Mouse (Mus musculus) liver, postnatal 0 days (tissue): Measurements from ENCODE around the gene Csnk2a2. TPM values are rescaled to one million over a fixed set of nuclear protein-coding genes. Genes with fewer than 3 reads are reported as not detected.

Source experiments
- ATAC-seq: fragments of 200-750 bp; cut with Nextera tagmentation; 2 replicates; pipeline ENCODE4 v1.8.0; 2017; ENCODE audit warnings: mild to moderate bottlenecking, moderate library complexity
- DNase-seq: peaks from one replicate; pipeline ENCODE4 v3.0.0-alpha.2; 2016
- H3K27ac ChIP-seq: fragments of 300-500 bp; sonication (generic); 2 replicates; pipeline ENCODE4 v1.5.1; 2014; ENCODE audit warnings: antibody characterized with exemption, moderate library complexity, mild to moderate bottlenecking, low read depth
- H3K27me3 ChIP-seq: fragments of 300-500 bp; sonication (generic); 2 replicates; pipeline ENCODE4 v1.6.1; 2014; ENCODE audit warnings: low read length, control low read depth, mixed read lengths; ENCODE audit not compliant: insufficient read depth
- H3K36me3 ChIP-seq: fragments of 300-500 bp; sonication (generic); replicated peaks from 2 replicates; pipeline ENCODE4 v1.6.1; 2014; ENCODE audit warnings: mild to moderate bottlenecking, control low read depth, low read length, moderate library complexity, mixed read lengths; ENCODE audit not compliant: insufficient read depth
- H3K4me1 ChIP-seq: fragments of 300-500 bp; sonication (generic); 2 replicates; pipeline ENCODE4 v1.6.1; 2014; ENCODE audit warnings: antibody characterized with exemption, mild to moderate bottlenecking, control low read depth; ENCODE audit not compliant: insufficient read depth
- H3K4me2 ChIP-seq: fragments of 300-500 bp; sonication (generic); 2 replicates; pipeline ENCODE4 v1.6.1; 2014; ENCODE audit warnings: low read depth, mild to moderate bottlenecking, low read length, moderate library complexity, mixed read lengths
- H3K4me3 ChIP-seq: fragments of 300-500 bp; sonication (generic); 2 replicates; pipeline ENCODE4 v1.5.1; 2014; ENCODE audit warnings: low read depth, low read length
- H3K9ac ChIP-seq: fragments of 300-500 bp; sonication (generic); replicated peaks from 2 replicates; pipeline ENCODE4 v1.6.1; 2014; ENCODE audit warnings: mild to moderate bottlenecking, moderate library complexity
- H3K9me3 ChIP-seq: fragments of 300-500 bp; sonication (generic); 2 replicates; pipeline ENCODE4 v1.6.1; 2016; ENCODE audit warnings: mild to moderate bottlenecking, control low read depth, low read length, mixed read lengths
- CTCF ChIP-seq: sonication (generic); IDR thresholded peaks from 2 replicates; pipeline ENCODE4 v1.5.1; 2016; ENCODE audit warnings: antibody characterized with exemption, low read depth
- EP300 ChIP-seq: IDR thresholded peaks from 2 replicates; pipeline ENCODE4 v1.6.1; 2016; ENCODE audit warnings: antibody characterized with exemption, low read depth, mild to moderate bottlenecking
- whole genome bisulfite sequencing: fragments of 180-500 bp; shearing (Covaris S2); extraction: QIAGEN DNeasy Blood & Tissue Kit; methylation state at CpG from one replicate; pipeline ENCODE4 v1.1.7; 2014; ENCODE audit not compliant: insufficient replicate concordance; 5-methylcytosine and 5-hydroxymethylcytosine counted together
- polyA plus RNA-seq: library from polyadenylated mRNA; unstranded; fragments of >200 nt; fragmentation: Nextera tagmentation; extraction: Ambion mirVana; gene quantifications from 2 replicates; pipeline ENCODE4 v1.2.1, GENCODE M21; 2015

Csnk2a2 gene
- polyA plus RNA-seq, 1 experiment from 2014 or later = 4.7 TPM

DNA sequence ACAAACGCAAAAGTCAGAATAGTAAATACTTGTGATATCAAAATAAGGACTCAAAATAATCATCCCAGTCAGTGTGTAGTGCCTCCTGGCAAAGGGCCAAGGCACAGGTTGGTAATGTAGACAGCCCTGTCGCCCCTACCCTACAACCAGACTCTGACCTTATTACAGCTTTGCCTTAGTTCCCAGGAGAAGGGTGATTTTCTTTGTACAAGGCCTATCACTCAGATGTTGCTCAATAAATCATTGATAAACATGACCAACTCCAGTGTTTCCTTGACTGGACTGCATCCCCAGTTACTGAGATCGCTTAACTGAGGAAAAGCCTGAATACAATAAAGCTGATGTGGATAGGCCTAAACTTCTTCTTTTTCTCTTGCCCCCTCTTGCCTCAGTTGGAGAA lies 57.4 kb downstream of the Csnk2a2 start:
- DNase-seq = no peak
- H3K27me3 ChIP-seq = no peaks in the 10 kb centered on the region
- no peak overlapping the region for H3K4me3 ChIP-seq
- peaks cover 44% of the 10 kb centered on the region for H3K4me1 ChIP-seq
- TF ChIP-seq EP300 = no peak
- no peak for TF ChIP-seq CTCF
- no peak for ATAC-seq
- H3K4me2 ChIP-seq = peak overlapping the region; percentile 92; the same call in 1 of the 2 replicates
- peak overlapping the region; percentile 18; the same call in 1 of the 2 replicates for H3K27ac ChIP-seq
- H3K9me3 ChIP-seq = no peaks in the 10 kb centered on the region
- H3K36me3 ChIP-seq = no peaks in the 10 kb centered on the region
- H3K9ac ChIP-seq = no peak overlapping the region
- WGBS = 57% methylated on average over 3 of the region's 3 CpGs

DNA sequence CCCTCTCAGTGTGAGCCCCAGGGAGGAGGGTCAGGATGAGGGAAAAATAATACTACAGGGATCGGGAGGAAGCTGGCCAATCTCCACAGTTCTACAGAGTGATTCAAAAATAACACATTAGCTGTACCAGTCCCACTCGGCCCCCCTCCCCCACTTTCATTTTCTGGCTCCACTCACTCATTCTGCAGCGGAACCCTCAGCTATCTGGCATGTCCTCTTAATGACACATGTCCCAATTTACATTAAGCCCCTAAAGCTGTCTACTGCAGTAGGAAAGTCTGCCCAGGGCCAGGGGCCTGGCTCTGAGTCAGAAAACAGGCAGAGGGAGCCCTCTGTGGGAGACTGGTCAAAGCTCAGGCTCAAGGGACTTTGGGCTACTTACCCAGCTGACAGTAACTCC lies 59.9 kb downstream of the Csnk2a2 start:
- Histone ChIP-seq H3K4me2 (no peak overlapping the region), H3K27ac (0 out of 2 replicates have a peak overlapping the region, but pooled peaks have one; percentile 29), H3K9me3 (no peaks in the 10 kb centered on the region), H3K27me3 (no peaks in the 10 kb centered on the region), H3K9ac (no peak overlapping the region), H3K4me3 (no peak overlapping the region), H3K4me1 (peaks cover 51% of the 10 kb centered on the region), H3K36me3 (no peaks in the 10 kb centered on the region)
- 55% methylated on average over 3 of the region's 3 CpGs for WGBS
- no peak for ATAC-seq
- TF ChIP-seq EP300 (no peak), CTCF (peak; percentile 54)
- peak; percentile 37 for DNase-seq

DNA sequence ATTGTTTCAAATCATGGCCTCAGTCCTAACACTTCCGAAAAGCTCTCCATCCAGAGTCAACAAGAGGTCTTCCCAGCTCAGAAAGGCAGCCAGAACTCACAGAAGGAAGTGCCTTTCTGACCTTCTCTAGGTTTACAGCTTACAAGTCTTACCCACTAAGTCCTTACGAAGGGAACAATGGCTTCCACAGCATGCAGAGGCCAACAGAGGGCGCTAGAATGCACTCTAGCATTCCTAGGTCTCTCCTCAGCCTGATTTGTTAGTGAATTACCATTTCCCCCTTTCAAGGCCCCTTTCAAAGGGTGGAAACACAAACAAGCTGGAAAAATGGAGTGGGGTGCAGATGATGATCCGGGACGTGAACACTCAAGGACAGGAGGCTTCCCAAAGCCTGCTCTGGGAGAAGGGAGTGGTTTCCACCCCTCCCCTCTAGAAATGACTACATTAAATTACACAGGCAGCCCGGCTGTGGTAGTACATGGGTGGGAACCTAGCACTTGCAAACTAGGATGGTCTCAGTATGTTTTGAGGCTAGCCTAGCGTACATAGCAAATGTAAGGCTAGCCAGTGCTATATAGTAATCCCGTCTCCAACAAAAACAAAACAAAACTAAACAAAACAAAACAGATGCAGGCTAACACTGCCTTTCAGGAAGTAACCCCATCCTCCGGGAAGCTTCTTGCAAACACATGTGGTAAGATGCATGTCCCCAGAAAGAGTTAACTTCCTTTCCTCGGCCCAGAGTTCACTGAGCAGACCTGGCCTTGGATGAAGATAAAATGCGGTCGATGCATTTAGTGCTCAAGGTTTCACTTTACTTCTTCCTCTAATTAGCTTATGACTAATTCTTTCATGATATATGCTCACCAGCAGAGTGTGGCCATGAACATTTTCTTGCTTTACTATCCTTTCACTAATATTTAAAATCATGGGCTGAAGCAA lies 62.0 kb downstream of the Csnk2a2 start:
- H3K9me3 ChIP-seq = no peaks in the 10 kb centered on the region
- H3K27me3 ChIP-seq = no peaks in the 10 kb centered on the region
- H3K4me2 ChIP-seq = peak overlapping the region; percentile 45
- H3K36me3 ChIP-seq = no peaks in the 10 kb centered on the region
- H3K4me1 ChIP-seq = peaks cover 40% of the 10 kb centered on the region
- ATAC-seq = peak; percentile 22; the same call in 1 of the 2 replicates
- 23% methylated on average over 12 of the region's 12 CpGs for WGBS
- DNase-seq = peak; percentile 78
- peak; percentile 91 for TF ChIP-seq CTCF
- TF ChIP-seq EP300 = no peak
- H3K27ac ChIP-seq = peak overlapping the region; percentile 69
- 0 out of 2 replicates have a peak overlapping the region, but pooled peaks have one; percentile 2 for H3K4me3 ChIP-seq
- H3K9ac ChIP-seq = no peak overlapping the region; the same call in 1 of the 2 replicates

DNA sequence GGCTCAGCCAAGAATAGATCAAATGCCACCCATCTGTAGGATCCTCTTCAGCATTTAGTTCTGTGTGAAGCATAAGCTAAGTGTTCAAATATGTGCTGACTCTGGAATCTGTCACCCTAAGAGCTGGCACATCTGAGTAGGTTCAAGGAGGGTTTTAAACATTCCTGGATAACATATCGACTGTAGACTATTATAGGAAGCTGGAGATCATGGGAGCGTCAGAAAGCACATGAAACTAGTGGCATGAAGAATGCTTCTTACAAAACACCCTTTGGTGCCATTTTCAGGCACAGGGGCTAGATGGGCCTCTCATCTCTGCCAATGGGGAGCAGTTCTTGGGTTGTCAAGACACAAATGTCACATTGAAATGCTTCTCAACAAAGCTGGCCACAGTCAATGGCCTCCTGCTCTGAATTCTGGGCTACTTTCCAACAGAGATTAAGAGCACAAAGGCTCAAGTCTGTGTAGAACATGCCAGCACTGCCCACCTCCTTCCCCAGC lies 63.0 kb downstream of the Csnk2a2 start:
- ATAC-seq (no peak), DNase-seq (no peak)
- Histone ChIP-seq H3K4me1 (peaks cover 29% of the 10 kb centered on the region), H3K36me3 (peaks cover 5% of the 10 kb centered on the region; the same call in 1 of the 2 replicates), H3K4me2 (no peak overlapping the region), H3K27ac (peak overlapping the region; percentile 69), H3K9me3 (no peaks in the 10 kb centered on the region), H3K4me3 (no peak overlapping the region), H3K27me3 (no peaks in the 10 kb centered on the region), H3K9ac (no peak overlapping the region)
- TF ChIP-seq CTCF = no peak
- TF ChIP-seq EP300 = no peak
- WGBS = 74% methylated on average over 2 of the region's 2 CpGs

DNA sequence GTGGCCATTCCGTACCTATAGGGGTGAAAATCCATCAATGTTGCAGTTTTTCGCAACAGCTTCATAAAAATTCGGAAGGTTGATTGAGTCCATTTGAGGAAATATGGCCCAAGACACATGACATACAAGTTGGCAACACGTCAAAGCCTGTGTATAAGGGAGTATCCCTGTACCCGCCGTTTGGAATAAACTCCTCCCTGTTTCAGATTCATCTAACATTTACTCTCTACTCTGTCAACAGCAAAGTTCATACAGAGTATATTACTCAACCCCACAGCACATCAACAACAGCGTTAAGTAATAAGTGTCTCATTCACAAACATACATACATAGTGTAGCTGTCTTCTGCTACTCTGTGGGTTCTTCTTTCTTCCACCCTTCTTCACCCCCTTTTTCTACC lies 65.2 kb downstream of the Csnk2a2 start:
- Histone ChIP-seq H3K4me3 (no peak overlapping the region), H3K36me3 (peaks cover 9% of the 10 kb centered on the region; the same call in 1 of the 2 replicates), H3K4me2 (peak overlapping the region; percentile 1; the same call in 1 of the 2 replicates), H3K27ac (peak overlapping the region; percentile 69), H3K27me3 (no peaks in the 10 kb centered on the region), H3K9me3 (no peaks in the 10 kb centered on the region), H3K9ac (no peak overlapping the region), H3K4me1 (peaks cover 28% of the 10 kb centered on the region)
- WGBS = 57% methylated on average over 7 of the region's 7 CpGs
- peak; percentile 58; the same call in 1 of the 2 replicates for TF ChIP-seq EP300
- TF ChIP-seq CTCF = no peak
- peak; percentile 41 for DNase-seq
- peak; percentile 95 for ATAC-seq

DNA sequence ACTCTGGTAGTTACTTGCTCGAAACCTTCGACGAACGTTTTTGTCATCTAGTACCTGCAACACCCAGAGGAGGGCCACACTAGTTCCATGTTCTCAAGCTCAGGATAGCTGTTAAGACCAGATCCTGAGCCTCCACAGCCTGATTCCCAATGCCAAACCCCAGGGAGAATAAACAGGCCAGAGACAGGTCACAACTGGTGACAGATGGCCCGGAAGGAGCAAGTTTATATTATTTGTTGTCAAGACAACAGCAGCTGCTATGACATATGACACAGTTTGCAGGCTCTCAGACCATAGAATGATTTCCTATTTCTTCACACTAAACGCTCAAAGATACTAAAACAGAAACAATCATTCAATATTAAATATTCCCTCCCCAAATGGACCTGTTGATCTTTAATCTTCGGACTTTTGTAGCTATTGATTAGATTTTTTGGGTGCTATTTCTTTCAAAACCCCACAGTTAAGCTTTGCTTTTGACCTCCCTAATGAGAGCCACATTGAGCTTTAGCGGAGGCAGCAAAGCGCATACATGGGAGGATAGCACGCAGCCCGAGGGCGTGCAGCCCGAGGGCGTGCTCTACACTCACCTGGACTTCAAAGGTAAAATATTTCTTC lies 67.5 kb downstream of the Csnk2a2 start:
- no peak for TF ChIP-seq CTCF
- TF ChIP-seq EP300 = no peak
- H3K27ac ChIP-seq = 0 out of 2 replicates have a peak overlapping the region, but pooled peaks have one; percentile 8
- H3K36me3 ChIP-seq = peaks cover 12% of the 10 kb centered on the region; the same call in 1 of the 2 replicates
- H3K4me2 ChIP-seq = no peak overlapping the region
- H3K9me3 ChIP-seq = no peaks in the 10 kb centered on the region
- WGBS = 85% methylated on average over 14 of the region's 14 CpGs
- no peak for ATAC-seq
- DNase-seq = no peak
- H3K27me3 ChIP-seq = no peaks in the 10 kb centered on the region
- H3K4me1 ChIP-seq = peaks cover 8% of the 10 kb centered on the region
- H3K4me3 ChIP-seq = no peak overlapping the region
- no peak overlapping the region for H3K9ac ChIP-seq
